In genomic region chr6:39542631-39543597, GRCm38 (mm10) we compare ENCODE assay signal across 8 mouse cellular contexts. TPM values are rescaled to one million over a fixed set of nuclear protein-coding genes. Genes with fewer than 3 reads are reported as not detected.
DNase-seq lines count a peak whose midpoint lies in the region; ATAC-seq and TF ChIP-seq lines count a peak whose summit lies in the region.

No protein-coding gene starts in this region.

- no peak for TF ChIP-seq CTCF in liver, adult 2 months (IDR thresholded peaks at IDR 0.05; ENCODE audit: low read depth, low read length)

- peak overlapping the region; percentile 82 for H3K27ac ChIP-seq in intestine, embryonic 15.5 days
- H3K27ac ChIP-seq in liver, adult 2 months (replicated peaks; ENCODE audit: insufficient read depth, low read depth, low read length), result 0 out of 2 replicates have a peak overlapping the region, but pooled peaks have one; percentile 3

- no peaks in the 10 kb centered on the region for H3K79me2 ChIP-seq in liver, adult 2 months (ENCODE audit: control insufficient read depth, insufficient read depth, low read length)
- no peaks in the 10 kb centered on the region for H3K79me2 ChIP-seq in myocyte (ENCODE audit: control insufficient read depth, insufficient read depth)

- DNase-seq in NIH3T3 (ENCODE audit: low read depth), result peak; percentile 93
- peak; percentile 76 for DNase-seq in embryo, embryonic 10.5 days (ENCODE audit: low spot score)
- peak; percentile 74 to 90 for DNase-seq in gastrocnemius, postnatal 4 days (ENCODE audit: low spot score in 2 of 2)
- peak; percentile 58 for DNase-seq in liver, adult 2 months (ENCODE audit: extremely low read depth, low read depth, low spot score)
- peak; percentile 72 for DNase-seq in urinary bladder, postnatal 14 days (ENCODE audit: low spot score)
- no peak for DNase-seq in cerebellum, adult 11-12 months

- TF ChIP-seq POLR2A in liver, adult 2 months (IDR thresholded peaks at IDR 0.05; ENCODE audit: extremely low read depth, insufficient read depth, low read length), result no peak
- no peak for TF ChIP-seq POLR2A in myocyte (IDR thresholded peaks at IDR 0.05; ENCODE audit: insufficient read length, low read depth)

- ATAC-seq in intestine, embryonic 15.5 days, result peak; percentile 87

- H3K9me3 ChIP-seq in intestine, embryonic 15.5 days, result no peaks in the 10 kb centered on the region

- no peak overlapping the region for H3K4me3 ChIP-seq in intestine, embryonic 15.5 days (replicated peaks)
- H3K4me3 ChIP-seq in liver, adult 2 months (ENCODE audit: insufficient read depth, low read depth, low read length), result no peak overlapping the region
- no peak overlapping the region for H3K4me3 ChIP-seq in myocyte

- H3K36me3 ChIP-seq in intestine, embryonic 15.5 days, result no peaks in the 10 kb centered on the region
- H3K36me3 ChIP-seq in liver, adult 2 months (ENCODE audit: control insufficient read depth, insufficient read depth, low read length), result no peaks in the 10 kb centered on the region
- no peaks in the 10 kb centered on the region for H3K36me3 ChIP-seq in myocyte (ENCODE audit: control insufficient read depth, insufficient read depth)

- H3K27me3 ChIP-seq in intestine, embryonic 15.5 days (replicated peaks), result no peaks in the 10 kb centered on the region
- H3K27me3 ChIP-seq in liver, adult 2 months (ENCODE audit: control insufficient read depth, insufficient read depth, low read length), result no peaks in the 10 kb centered on the region
- H3K27me3 ChIP-seq in myocyte (ENCODE audit: control insufficient read depth, insufficient read depth, insufficient read length), result no peaks in the 10 kb centered on the region

- 18% methylated on average over 15 of the region's 15 CpGs for WGBS in intestine, embryonic 15.5 days
- WGBS in liver, adult 2 months, result 22% methylated on average over 14 of the region's 15 CpGs

- peak overlapping the region; percentile 3; the same call in 1 of the 2 replicates for H3K9ac ChIP-seq in intestine, embryonic 15.5 days
- no peak overlapping the region for H3K9ac ChIP-seq in liver, adult 2 months (ENCODE audit: low read depth, low read length)

- H3ac ChIP-seq in myocyte (ENCODE audit: control insufficient read depth, insufficient read length), result no peak overlapping the region

- peak overlapping the region; percentile 39 for H3K4me2 ChIP-seq in intestine, embryonic 15.5 days (replicated peaks)
- peak overlapping the region; percentile 43 for H3K4me2 ChIP-seq in myocyte (ENCODE audit: low read depth)

- peaks cover 38% of the 10 kb centered on the region for H3K4me1 ChIP-seq in intestine, embryonic 15.5 days (replicated peaks)
- peaks cover 7% of the 10 kb centered on the region; the same call in 1 of the 2 replicates for H3K4me1 ChIP-seq in liver, adult 2 months (ENCODE audit: control insufficient read depth, insufficient read depth, low read length)

TF ChIP-seq in myocyte, 11 proteins besides CTCF, POLR2A, EP300 and RAD21:
- TF ChIP-seq REST (IDR thresholded peaks at IDR 0.05; ENCODE audit: insufficient read depth, insufficient read length), result no peak
- TF ChIP-seq USF1 (IDR thresholded peaks at IDR 0.05; ENCODE audit: low read depth), result no peak
- peak in 1 of 3 experiments; percentile 10 for TF ChIP-seq MYOG (IDR thresholded peaks at IDR 0.05; ENCODE audit: control insufficient read depth in 1 of 3, insufficient read depth in 1 of 3, insufficient read length in 2 of 3, low read depth in 2 of 3)
- TF ChIP-seq SRF (IDR thresholded peaks at IDR 0.05; ENCODE audit: control insufficient read depth, insufficient read length, low read depth), result no peak
- peak in 1 of 3 experiments; percentile 7 for TF ChIP-seq MYOD1 (IDR thresholded peaks at IDR 0.05; ENCODE audit: control insufficient read depth in 1 of 3, insufficient read length in 2 of 3, low read depth in 2 of 3)
- no peak for TF ChIP-seq MAX (IDR thresholded peaks at IDR 0.05; ENCODE audit: low read depth)
TF ChIP-seq in myocyte: peak in this region for 2.

RNA-seq across cellular contexts. Expression of gene Dennd2a, which starts 14.8 kb away (rescaled TPM):
- 10 to 100 TPM; 32.5 to 34.9 TPM for total RNA-seq in gastrocnemius, postnatal 4 days (2021)
- polyA plus RNA-seq in intestine, embryonic 15.5 days (2015; fragmentation: Nextera tagmentation; extraction: Ambion mirVana), result 11.7 and 12.3 TPM in 2 replicates
- total RNA-seq in liver, adult 2 months (2014; rRNA removed), result 1.3 and 1.6 TPM in 2 replicates
- polyA plus RNA-seq in liver, adult 2 months (2012; rRNA removed), result 2.0 TPM in 2 replicates
- polyA plus RNA-seq in myocyte (2012; fragmentation: generic; extraction: Trizol), result 8.4 TPM

RNA-seq across cellular contexts. Expression of gene Adck2, which starts 30.8 kb away (rescaled TPM):
- total RNA-seq in gastrocnemius, postnatal 4 days (2021), result 10 to 100 TPM; 15.9 to 18.3 TPM
- polyA plus RNA-seq in intestine, embryonic 15.5 days (2015; fragmentation: Nextera tagmentation; extraction: Ambion mirVana), result 28.0 and 29.1 TPM in 2 replicates
- total RNA-seq in liver, adult 2 months (2014; rRNA removed), result 4.4 and 4.5 TPM in 2 replicates
- polyA plus RNA-seq in liver, adult 2 months (2012; rRNA removed), result 4.2 and 5.1 TPM in 2 replicates
- 11.0 TPM for polyA plus RNA-seq in myocyte (2012; fragmentation: generic; extraction: Trizol)

RNA-seq across cellular contexts. Expression of gene Gm42420, which starts 42.6 kb away (rescaled TPM):
- total RNA-seq in gastrocnemius, postnatal 4 days (2021), result not detected
- 1.1 and 1.2 TPM in 2 replicates for polyA plus RNA-seq in intestine, embryonic 15.5 days (2015; fragmentation: Nextera tagmentation; extraction: Ambion mirVana)
- 0.65 and 1.2 TPM in 2 replicates for total RNA-seq in liver, adult 2 months (2014; rRNA removed)
- 0.27 TPM in 1 of 2 replicates, not detected in the other for polyA plus RNA-seq in liver, adult 2 months (2012; rRNA removed)
- 0.22 TPM for polyA plus RNA-seq in myocyte (2012; fragmentation: generic; extraction: Trizol)

RNA-seq across cellular contexts. Expression of gene Ndufb2, which starts 49.5 kb away (rescaled TPM):
- total RNA-seq in gastrocnemius, postnatal 4 days (2021), result 100 to 1,000 TPM; 194 to 203 TPM
- 378 and 432 TPM in 2 replicates for polyA plus RNA-seq in intestine, embryonic 15.5 days (2015; fragmentation: Nextera tagmentation; extraction: Ambion mirVana)
- 224 and 235 TPM in 2 replicates for total RNA-seq in liver, adult 2 months (2014; rRNA removed)
- polyA plus RNA-seq in liver, adult 2 months (2012; rRNA removed), result 352 and 465 TPM in 2 replicates
- polyA plus RNA-seq in myocyte (2012; fragmentation: generic; extraction: Trizol), result 267 TPM
